In the genomic region with DNA sequence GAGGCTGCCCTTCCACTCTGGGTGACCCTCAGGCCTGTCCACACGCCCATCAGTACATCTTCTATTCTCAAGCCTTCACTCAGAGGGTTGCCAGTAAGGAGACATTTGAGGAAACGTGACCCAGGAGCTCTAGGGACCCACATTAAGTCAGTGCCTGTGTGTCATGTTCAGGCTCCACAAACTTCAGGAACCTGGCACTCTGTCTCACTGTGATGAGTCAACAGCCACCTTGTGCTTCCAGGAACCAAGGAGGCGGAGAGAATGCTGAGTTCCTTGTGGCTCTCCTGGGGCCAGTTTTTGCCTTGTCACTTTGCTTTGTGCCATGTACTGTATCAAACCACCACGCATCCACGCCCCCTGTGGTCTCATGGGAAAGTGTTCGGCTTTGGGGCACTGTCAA, we compare ENCODE assay signal across 20 mouse cellular contexts.
"Had no signal": no experiment of that assay in that cellular context is flagged by ENCODE, and none has a peak within 500 bp of the region (broad histone marks: within the 10 kb centered on the region; RNA-seq: fewer than 3 reads in every experiment).

No protein-coding gene starts in this region.

- ATAC-seq: intestine, embryonic 16.5 days; liver, embryonic 12.5 days had no signal

- H3K27ac ChIP-seq: limb, embryonic 12.5 days; limb, embryonic 15.5 days; liver, embryonic 12.5 days; liver, embryonic 15.5 days; lung, embryonic 15.5 days; midbrain, embryonic 10.5 days; neural tube, embryonic 13.5 days had no signal

- H3K27me3 ChIP-seq: limb, embryonic 12.5 days; limb, embryonic 15.5 days; liver, embryonic 12.5 days; liver, embryonic 15.5 days; lung, embryonic 15.5 days; neural tube, embryonic 13.5 days had no signal

- H3K9ac ChIP-seq: limb, embryonic 12.5 days; limb, embryonic 15.5 days; liver, embryonic 12.5 days; liver, embryonic 15.5 days; lung, embryonic 15.5 days; neural tube, embryonic 13.5 days had no signal

- DNase-seq: kidney, adult 18-20 months; kidney, adult 9 months; kidney, postnatal 14 days; kidney, postnatal 4 days; left cerebral cortex, postnatal 4 days; lung, adult 18-20 months; lung, postnatal 10 days; lung, postnatal 36 days; midbrain, embryonic 14.5 days; right cerebral cortex, postnatal 4 days; thymus, postnatal 25 days had no signal

- H3K4me1 ChIP-seq: limb, embryonic 12.5 days; limb, embryonic 15.5 days; liver, embryonic 12.5 days; liver, embryonic 15.5 days; lung, embryonic 15.5 days; midbrain, embryonic 10.5 days; neural tube, embryonic 13.5 days had no signal

- H3K4me2 ChIP-seq: limb, embryonic 12.5 days; limb, embryonic 15.5 days; liver, embryonic 12.5 days; liver, embryonic 15.5 days; lung, embryonic 15.5 days; neural tube, embryonic 13.5 days had no signal

- H3K9me3 ChIP-seq: limb, embryonic 12.5 days; limb, embryonic 15.5 days; liver, embryonic 12.5 days; liver, embryonic 15.5 days; lung, embryonic 15.5 days; midbrain, embryonic 10.5 days; neural tube, embryonic 13.5 days had no signal

- H3K4me3 ChIP-seq: limb, embryonic 12.5 days; limb, embryonic 15.5 days; liver, embryonic 12.5 days; liver, embryonic 15.5 days; lung, embryonic 15.5 days; megakaryocyte, embryonic 14.5 days; midbrain, embryonic 10.5 days; neural tube, embryonic 13.5 days had no signal

- H3K36me3 ChIP-seq: limb, embryonic 12.5 days; limb, embryonic 15.5 days; liver, embryonic 12.5 days; liver, embryonic 15.5 days; lung, embryonic 15.5 days; midbrain, embryonic 10.5 days; neural tube, embryonic 13.5 days had no signal
